Mouse (Mus musculus): ENCODE data around the gene Otx1.

DNA sequence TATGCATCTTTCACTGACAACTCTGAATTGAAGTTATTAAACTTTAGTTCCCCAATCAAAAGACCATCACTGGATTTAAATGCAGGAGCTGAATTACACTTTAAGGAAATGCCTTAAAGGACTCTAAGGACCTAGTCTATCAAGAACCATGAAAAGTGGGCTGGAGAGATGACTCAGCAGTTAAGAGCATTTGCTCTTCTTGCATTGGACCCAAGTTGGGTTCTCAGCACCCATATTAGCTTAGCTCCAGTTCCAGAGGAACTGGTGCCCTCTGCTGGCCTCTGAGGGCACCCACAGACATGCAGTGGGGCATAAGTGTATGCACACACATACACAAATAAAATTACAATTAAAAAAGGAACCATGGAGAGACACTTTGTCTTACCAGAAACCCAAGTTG lies 52.6 kb downstream of the Otx1 start:
- TF ChIP-seq FLI1 (IDR thresholded peaks at IDR 0.05; ENCODE audit: low read length) (no peak), GATA1 (IDR thresholded peaks at IDR 0.05; ENCODE audit: borderline replicate concordance, low read length) (no peak)
